Mouse (Mus musculus): ENCODE data around the gene Amn1. TPM values are rescaled to one million over a fixed set of nuclear protein-coding genes. Genes with fewer than 3 reads are reported as not detected.
A peak's percentile ranks its signal among the peaks of the same experiment; 100 is the strongest.

The Amn1 gene
- total and polyA plus RNA-seq, 2 experiments from 2014 or later, result 50.3 to 88.2 TPM

GRCm38 (mm10) chr6:149152119-149152518 is 36.4 kb downstream of the Amn1 start:
- 96% methylated on average over 2 of the region's 2 CpGs for WGBS

GRCm38 (mm10) chr6:149148436-149149229 is 39.9 kb downstream of the Amn1 start:
- no peak overlapping the region for H3K9ac ChIP-seq (replicated peaks; ENCODE audit: low read length, poor library complexity, severe bottlenecking)
- WGBS, result 92% methylated on average over 7 of the region's 7 CpGs
- no peak overlapping the region for H3K4me2 ChIP-seq (ENCODE audit: low read depth, low read length, poor library complexity, severe bottlenecking)
- DNase-seq (ENCODE audit: low spot score) (no peak), ATAC-seq (ENCODE audit: low FRiP score) (no peak)
- no peak overlapping the region for H3K27ac ChIP-seq (ENCODE audit: low read depth, low read length)
- no peaks in the 10 kb centered on the region for H3K36me3 ChIP-seq (ENCODE audit: insufficient read depth, low read length)
- no peak for TF ChIP-seq CTCF (IDR thresholded peaks at IDR 0.05)
- H3K4me3 ChIP-seq (ENCODE audit: low read depth, low read length), result no peak overlapping the region
- H3K27me3 ChIP-seq (ENCODE audit: insufficient read depth, low read length), result no peaks in the 10 kb centered on the region
- no peaks in the 10 kb centered on the region for H3K9me3 ChIP-seq (ENCODE audit: low read length)
- no peaks in the 10 kb centered on the region for H3K4me1 ChIP-seq (ENCODE audit: insufficient read depth, low read length)

More at GRCm38 (mm10) chr6:149152119-149152518, 36.4 kb downstream of the Amn1 start:
- H3K4me1 ChIP-seq (ENCODE audit: insufficient read depth, low read length), result no peaks in the 10 kb centered on the region
- H3K36me3 ChIP-seq (ENCODE audit: insufficient read depth, low read length), result peaks cover 4% of the 10 kb centered on the region; the same call in 1 of the 2 replicates
- TF ChIP-seq CTCF (IDR thresholded peaks at IDR 0.05), result no peak
- no peak overlapping the region for H3K4me2 ChIP-seq (ENCODE audit: low read depth, low read length, poor library complexity, severe bottlenecking)
- no peaks in the 10 kb centered on the region for H3K9me3 ChIP-seq (ENCODE audit: low read length)
- no peak overlapping the region for H3K4me3 ChIP-seq (ENCODE audit: low read depth, low read length)
- no peak overlapping the region for H3K9ac ChIP-seq (replicated peaks; ENCODE audit: low read length, poor library complexity, severe bottlenecking)
- no peaks in the 10 kb centered on the region for H3K27me3 ChIP-seq (ENCODE audit: insufficient read depth, low read length)
- DNase-seq (ENCODE audit: low spot score), result no peak
- H3K27ac ChIP-seq (ENCODE audit: low read depth, low read length), result no peak overlapping the region
- ATAC-seq (ENCODE audit: low FRiP score), result no peak

GRCm38 (mm10) chr6:149145143-149145542 is 43.4 kb downstream of the Amn1 start:
- Histone ChIP-seq H3K4me3 (ENCODE audit: low read depth, low read length) (no peak overlapping the region), H3K27me3 (ENCODE audit: insufficient read depth, low read length) (no peaks in the 10 kb centered on the region), H3K9me3 (ENCODE audit: low read length) (no peaks in the 10 kb centered on the region), H3K36me3 (ENCODE audit: insufficient read depth, low read length) (no peaks in the 10 kb centered on the region), H3K9ac (replicated peaks; ENCODE audit: low read length, poor library complexity, severe bottlenecking) (no peak overlapping the region), H3K4me1 (ENCODE audit: insufficient read depth, low read length) (no peaks in the 10 kb centered on the region), H3K4me2 (ENCODE audit: low read depth, low read length, poor library complexity, severe bottlenecking) (no peak overlapping the region), H3K27ac (ENCODE audit: low read depth, low read length) (no peak overlapping the region)
- no peak for DNase-seq (ENCODE audit: low spot score)
- ATAC-seq (ENCODE audit: low FRiP score), result no peak
- TF ChIP-seq CTCF (IDR thresholded peaks at IDR 0.05), result no peak
- 92% methylated on average over 1 of the region's 1 CpGs for WGBS

GRCm38 (mm10) chr6:149141393-149142173 is 46.9 kb downstream of the Amn1 start:
- 5% methylated on average over 36 of the region's 36 CpGs for WGBS
- Histone ChIP-seq H3K4me2 (ENCODE audit: low read depth, low read length, poor library complexity, severe bottlenecking) (peak overlapping the region; percentile 60), H3K27me3 (ENCODE audit: insufficient read depth, low read length) (no peaks in the 10 kb centered on the region), H3K4me3 (ENCODE audit: low read depth, low read length) (peak overlapping the region; percentile 47), H3K36me3 (ENCODE audit: insufficient read depth, low read length) (no peaks in the 10 kb centered on the region), H3K9ac (replicated peaks; ENCODE audit: low read length, poor library complexity, severe bottlenecking) (peak overlapping the region; percentile 37), H3K4me1 (ENCODE audit: insufficient read depth, low read length) (no peaks in the 10 kb centered on the region), H3K27ac (ENCODE audit: low read depth, low read length) (no peak overlapping the region), H3K9me3 (ENCODE audit: low read length) (no peaks in the 10 kb centered on the region)
- TF ChIP-seq CTCF (IDR thresholded peaks at IDR 0.05), result no peak
- DNase-seq (ENCODE audit: low spot score) (peak; percentile 83), ATAC-seq (ENCODE audit: low FRiP score) (peak; percentile 93)

- 82% methylated on average over 1 of the region's 1 CpGs for WGBS
- no peak for TF ChIP-seq CTCF (IDR thresholded peaks at IDR 0.05)
- no peak for ATAC-seq (ENCODE audit: low FRiP score)
These were observed 49.0 kb downstream of the Amn1 start, which contains the start of gene Etfbkmt for GRCm38 (mm10) chr6:149139471-149139870. Gene Etfbkmt (plus strand): TSS chr6:149139849.

GRCm38 (mm10) chr6:149139011-149139410 is 49.5 kb downstream of the Amn1 start:
- H3K4me3 ChIP-seq (ENCODE audit: low read depth, low read length), result no peak overlapping the region
- DNase-seq (ENCODE audit: low spot score), result no peak
- no peak for ATAC-seq (ENCODE audit: low FRiP score)
- H3K36me3 ChIP-seq (ENCODE audit: insufficient read depth, low read length), result no peaks in the 10 kb centered on the region
- H3K4me2 ChIP-seq (ENCODE audit: low read depth, low read length, poor library complexity, severe bottlenecking), result no peak overlapping the region
- TF ChIP-seq CTCF (IDR thresholded peaks at IDR 0.05), result no peak
- no peaks in the 10 kb centered on the region for H3K27me3 ChIP-seq (ENCODE audit: insufficient read depth, low read length)
- H3K4me1 ChIP-seq (ENCODE audit: insufficient read depth, low read length), result no peaks in the 10 kb centered on the region
- WGBS, result 94% methylated on average over 3 of the region's 3 CpGs
- no peak overlapping the region for H3K9ac ChIP-seq (replicated peaks; ENCODE audit: low read length, poor library complexity, severe bottlenecking)
- H3K27ac ChIP-seq (ENCODE audit: low read depth, low read length), result no peak overlapping the region
- no peaks in the 10 kb centered on the region for H3K9me3 ChIP-seq (ENCODE audit: low read length)

More at GRCm38 (mm10) chr6:149139471-149139870, 49.0 kb downstream of the Amn1 start, which contains the start of gene Etfbkmt:
- Histone ChIP-seq H3K9ac (replicated peaks; ENCODE audit: low read length, poor library complexity, severe bottlenecking) (no peak within 1 kb of the TSS), H3K4me2 (ENCODE audit: low read depth, low read length, poor library complexity, severe bottlenecking) (no peak within 1 kb of the TSS), H3K27me3 (ENCODE audit: insufficient read depth, low read length) (no peaks in the 10 kb centered on the region), H3K4me3 (ENCODE audit: low read depth, low read length) (no peak within 1 kb of the TSS), H3K9me3 (ENCODE audit: low read length) (no peaks in the 10 kb centered on the region), H3K27ac (ENCODE audit: low read depth, low read length) (no peak within 1 kb of the TSS), H3K36me3 (ENCODE audit: insufficient read depth, low read length) (no peaks in the 10 kb centered on the region), H3K4me1 (ENCODE audit: insufficient read depth, low read length) (no peaks in the 10 kb centered on the region)
- no peak for DNase-seq (ENCODE audit: low spot score)

Data from midbrain, postnatal 0 days (tissue).